Mouse (Mus musculus) adrenal gland, adult 18-20 months (tissue): ENCODE data around the gene Irgc1. TPM values are rescaled to one million over a fixed set of nuclear protein-coding genes. Genes with fewer than 3 reads are reported as not detected.
"Not testable (repeated sequence)": the region's sequence is repeated elsewhere in the genome, so short reads cannot be mapped to it uniquely, and the experiment has no call there.

Source experiments
- DNase-seq, 2 experiments: peaks; one replicate each; pipeline ENCODE4 v3.0.0; 2021 to 2022; ENCODE audit warnings: low spot score in 2 of 2
- long read RNA-seq, 2 experiments: library from polyadenylated mRNA; stranded (forward); transcript quantifications; one replicate each; pipeline ENCODE4 v2.0.0; 2021
- total RNA-seq, 2 experiments: library from RNA; stranded (reverse); gene quantifications; 1 replicate in 1 of 2; 2 replicates in 1 of 2; pipeline ENCODE4 v1.2.3; 2021

The Irgc1 gene
- total RNA-seq = not detected
- long read RNA-seq, experiment 1 = 0 reads
- long read RNA-seq, experiment 2 = 0 reads

- no peak for DNase-seq
These were observed at the start of gene Irgc1 for GRCm38 (mm10) chr7:24451855-24452311. Irgc1 (minus strand) TSS chr7:24452297.

- DNase-seq = peak in 1 of 2 experiments; percentile 40
These were observed 49.4 kb upstream of the Irgc1 start for GRCm38 (mm10) chr7:24501492-24501891.

GRCm38 (mm10) chr7:24500929-24501328 is 48.8 kb upstream of the Irgc1 start:
- DNase-seq = no peak

GRCm38 (mm10) chr7:24499856-24500577 is 47.9 kb upstream of the Irgc1 start:
- DNase-seq = no peak

- DNase-seq = no peak
These were observed 36.2 kb upstream of the Irgc1 start for GRCm38 (mm10) chr7:24488303-24488702.

GRCm38 (mm10) chr7:24487403-24487802 is 35.3 kb upstream of the Irgc1 start:
- no peak for DNase-seq

GRCm38 (mm10) chr7:24486654-24487130 is 34.6 kb upstream of the Irgc1 start:
- no peak for DNase-seq

GRCm38 (mm10) chr7:24485481-24485880 is 33.4 kb upstream of the Irgc1 start:
- no peak for DNase-seq

GRCm38 (mm10) chr7:24483291-24483690 is 31.2 kb upstream of the Irgc1 start:
- DNase-seq = not testable (repeated sequence)

GRCm38 (mm10) chr7:24482208-24483020 is 30.3 kb upstream of the Irgc1 start:
- no peak for DNase-seq

GRCm38 (mm10) chr7:24481474-24482207 is 29.5 kb upstream of the Irgc1 start, which contains the start of gene Cadm4:
Cadm4 (plus strand) TSS chr7:24482023.
- DNase-seq = peak; percentile 82 to 85

GRCm38 (mm10) chr7:24480986-24481473 is 28.9 kb upstream of the Irgc1 start:
- no peak for DNase-seq

GRCm38 (mm10) chr7:24480121-24480941 is 28.2 kb upstream of the Irgc1 start:
- DNase-seq = no peak

- no peak for DNase-seq
These were observed 27.6 kb upstream of the Irgc1 start for GRCm38 (mm10) chr7:24479685-24480084.

- no peak for DNase-seq
These were observed 26.8 kb upstream of the Irgc1 start for GRCm38 (mm10) chr7:24478911-24479310.

GRCm38 (mm10) chr7:24476856-24477255 is 24.8 kb upstream of the Irgc1 start:
- no peak for DNase-seq

GRCm38 (mm10) chr7:24476338-24476737 is 24.2 kb upstream of the Irgc1 start:
- no peak for DNase-seq

GRCm38 (mm10) chr7:24474811-24475506 is 22.9 kb upstream of the Irgc1 start:
- no peak for DNase-seq

- DNase-seq = peak; percentile 59 to 66
These were observed 21.9 kb upstream of the Irgc1 start for GRCm38 (mm10) chr7:24473913-24474529.
